Mouse (Mus musculus) megakaryocyte-erythroid progenitor cell, adult 5-6 weeks (primary cell): Measurements from ENCODE around the gene Xab2. TPM values are rescaled to one million over a fixed set of nuclear protein-coding genes. Genes with fewer than 3 reads are reported as not detected.
"Not testable (repeated sequence)": the region's sequence is repeated elsewhere in the genome, so short reads cannot be mapped to it uniquely, and the experiment has no call there.

Experiments
- ATAC-seq: replicated peaks from 2 replicates; pipeline ENCODE4 v1.8.0; 2016; ENCODE audit warnings: mild to moderate bottlenecking, inconsistent platforms; ENCODE audit not compliant: severe bottlenecking, poor library complexity, low FRiP score, low TSS enrichment
- total RNA-seq, 2 experiments: library from RNA; stranded (forward) in 1 of 2; stranded (reverse) in 1 of 2; fragments of 200-1000, 215-1000 nt in 1 of 2; fragments of >200 nt in 1 of 2; fragmentation: Nextera tagmentation in 1 of 2; gene quantifications; 2 replicates each; pipeline ENCODE4 v1.2.3; 2014 to 2017

The Xab2 gene
- total RNA-seq, 2 experiments from 2014 or later: 45.6 to 53.9 TPM

- no peak for ATAC-seq
Measured at GRCm38 (mm10) chr8:3622119-3622518, 1.0 kb upstream of the Xab2 start.

GRCm38 (mm10) chr8:3609816-3610150, 11.3 kb downstream of the Xab2 start:
- ATAC-seq: no peak

GRCm38 (mm10) chr8:3609046-3609815, 11.9 kb downstream of the Xab2 start:
- ATAC-seq: no peak

- ATAC-seq: no peak
Measured at GRCm38 (mm10) chr8:3607822-3608221, 13.3 kb downstream of the Xab2 start.

GRCm38 (mm10) chr8:3606593-3606992, 14.5 kb downstream of the Xab2 start:
- ATAC-seq: no peak; the same call in none of the 2 replicates

- ATAC-seq: no peak
Measured at GRCm38 (mm10) chr8:3603439-3603838, 17.7 kb downstream of the Xab2 start.

- no peak for ATAC-seq
Measured at GRCm38 (mm10) chr8:3600401-3600800, 20.7 kb downstream of the Xab2 start.

- ATAC-seq: no peak
Measured at GRCm38 (mm10) chr8:3599219-3599618, 21.9 kb downstream of the Xab2 start.

GRCm38 (mm10) chr8:3598054-3598453, 23.1 kb downstream of the Xab2 start:
- ATAC-seq: peak; percentile 32

- no peak for ATAC-seq
Measured at GRCm38 (mm10) chr8:3594466-3594865, 26.6 kb downstream of the Xab2 start.

GRCm38 (mm10) chr8:3593470-3593869, 27.6 kb downstream of the Xab2 start:
- no peak; the same call in 1 of the 2 replicates for ATAC-seq

GRCm38 (mm10) chr8:3588258-3588633, 32.9 kb downstream of the Xab2 start:
- peak; percentile 18; the same call in 1 of the 2 replicates for ATAC-seq

GRCm38 (mm10) chr8:3587391-3588257, 33.5 kb downstream of the Xab2 start:
- ATAC-seq: peak; percentile 69

- no peak for ATAC-seq
Measured at GRCm38 (mm10) chr8:3586993-3587390, 34.1 kb downstream of the Xab2 start, which contains the start of gene Camsap3. Camsap3 (plus strand) TSS chr8:3587293.

- peak; percentile 36; the same call in 1 of the 2 replicates for ATAC-seq
Measured at GRCm38 (mm10) chr8:3586452-3586851, 34.7 kb downstream of the Xab2 start.

- ATAC-seq: not testable (repeated sequence)
Measured at GRCm38 (mm10) chr8:3581961-3582360, 39.2 kb downstream of the Xab2 start.

- ATAC-seq: no peak
Measured at GRCm38 (mm10) chr8:3579390-3580364, 41.4 kb downstream of the Xab2 start.

GRCm38 (mm10) chr8:3576211-3576960, 44.7 kb downstream of the Xab2 start:
- no peak for ATAC-seq

GRCm38 (mm10) chr8:3574546-3574945, 46.6 kb downstream of the Xab2 start:
- ATAC-seq: no peak
